Mouse (Mus musculus): ENCODE results near the gene Polr2j. TPM values are rescaled to one million over a fixed set of nuclear protein-coding genes. Genes with fewer than 3 reads are reported as not detected.
A peak's percentile ranks its signal among the peaks of the same experiment; 100 is the strongest.

The Polr2j gene
- polyA plus RNA-seq, 1 experiment from 2014 or later, result 227 TPM

DNA sequence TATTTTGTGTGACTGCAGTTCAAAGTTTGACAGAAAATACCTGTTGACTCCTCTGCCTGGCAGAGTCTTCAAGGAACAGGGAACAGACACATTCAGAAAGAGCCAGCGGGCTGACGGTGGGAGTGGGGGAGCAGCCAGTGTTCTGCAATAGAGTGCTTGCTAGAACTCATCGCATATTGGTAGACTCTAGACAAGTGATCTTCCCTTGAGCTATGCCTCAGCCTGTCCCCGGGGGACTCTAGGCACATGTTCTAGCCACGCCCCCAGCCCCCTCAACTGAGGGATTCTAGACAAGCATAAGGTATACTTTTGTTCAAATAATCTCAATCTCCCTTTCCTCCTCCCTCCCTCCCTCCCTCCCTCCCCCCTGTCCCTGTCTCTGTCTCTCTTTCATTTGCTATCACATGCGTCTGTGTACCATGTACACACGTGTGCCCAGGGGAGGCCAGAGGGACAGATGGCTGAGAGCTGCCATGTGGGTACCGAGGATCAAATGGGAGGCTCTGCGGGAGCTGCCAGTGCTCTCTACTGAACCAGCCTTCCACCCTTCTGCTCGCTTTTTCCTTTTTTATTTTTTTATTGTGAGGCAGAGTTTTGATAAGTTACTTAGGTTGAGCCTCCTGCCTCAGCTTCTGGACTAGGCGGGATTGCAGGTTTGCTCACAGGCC lies 47.5 kb downstream of the Polr2j start:
- DNase-seq (ENCODE audit: low spot score) (no peak), ATAC-seq (ENCODE audit: low read depth) (peak; percentile 48)
- no peak overlapping the region for H3K9ac ChIP-seq (ENCODE audit: low read depth, low read length)
- no peaks in the 10 kb centered on the region for H3K27me3 ChIP-seq (replicated peaks; ENCODE audit: control insufficient read depth, insufficient read depth, low read length)
- H3K4me1 ChIP-seq (ENCODE audit: control insufficient read depth, insufficient read depth, low read length), result no peaks in the 10 kb centered on the region
- 85% methylated on average over 11 of the region's 11 CpGs for WGBS
- H3K4me3 ChIP-seq (ENCODE audit: low read depth, low read length), result no peak overlapping the region
- H3K9me3 ChIP-seq (ENCODE audit: control insufficient read depth, low read length), result 0 out of 2 replicates have a peak, but pooled peaks cover 6% of the 10 kb centered on the region
- peaks cover 20% of the 10 kb centered on the region; the same call in 1 of the 2 replicates for H3K36me3 ChIP-seq (ENCODE audit: control insufficient read depth, insufficient read depth, low read length)
- no peak overlapping the region for H3K27ac ChIP-seq (replicated peaks; ENCODE audit: low read depth, low read length)
- H3K4me2 ChIP-seq (ENCODE audit: low read depth, low read length), result no peak overlapping the region

DNA sequence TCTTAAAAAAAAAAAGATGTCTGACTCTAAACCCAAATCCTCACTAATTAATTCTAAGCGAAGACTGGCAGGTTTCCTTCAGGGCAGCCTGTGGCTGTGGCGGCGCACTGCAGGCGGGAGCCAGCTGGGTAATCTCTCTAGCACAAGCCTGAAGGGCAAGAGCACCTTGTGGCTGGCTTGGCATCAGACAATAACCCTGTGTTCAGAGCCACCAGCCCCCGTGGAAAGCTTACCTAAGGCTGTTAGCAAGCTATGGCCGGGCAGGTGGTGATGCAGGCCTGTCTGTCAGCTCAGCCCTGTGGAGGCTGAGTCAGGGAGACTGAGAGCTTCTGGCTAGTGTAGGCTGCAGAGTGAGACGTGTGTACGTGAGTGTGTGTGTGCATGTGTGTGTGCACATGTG lies 48.8 kb downstream of the Polr2j start:
- H3K4me3 ChIP-seq (ENCODE audit: low read depth, low read length), result no peak overlapping the region
- 0 out of 2 replicates have a peak overlapping the region, but pooled peaks have one; percentile 19 for H3K9ac ChIP-seq (ENCODE audit: low read depth, low read length)
- WGBS, result 83% methylated on average over 8 of the region's 8 CpGs
- H3K27me3 ChIP-seq (replicated peaks; ENCODE audit: control insufficient read depth, insufficient read depth, low read length), result no peaks in the 10 kb centered on the region
- H3K4me1 ChIP-seq (ENCODE audit: control insufficient read depth, insufficient read depth, low read length), result no peaks in the 10 kb centered on the region
- H3K4me2 ChIP-seq (ENCODE audit: low read depth, low read length), result no peak overlapping the region
- DNase-seq (ENCODE audit: low spot score) (no peak), ATAC-seq (ENCODE audit: low read depth) (no peak)
- H3K36me3 ChIP-seq (ENCODE audit: control insufficient read depth, insufficient read depth, low read length), result peaks cover 20% of the 10 kb centered on the region; the same call in 1 of the 2 replicates
- 0 out of 2 replicates have a peak, but pooled peaks cover 6% of the 10 kb centered on the region for H3K9me3 ChIP-seq (ENCODE audit: control insufficient read depth, low read length)
- H3K27ac ChIP-seq (replicated peaks; ENCODE audit: low read depth, low read length), result no peak overlapping the region

- Histone ChIP-seq H3K9ac (ENCODE audit: low read depth, low read length) (no peak overlapping the region), H3K9me3 (ENCODE audit: control insufficient read depth, low read length) (0 out of 2 replicates have a peak, but pooled peaks cover 6% of the 10 kb centered on the region), H3K4me3 (ENCODE audit: low read depth, low read length) (no peak overlapping the region), H3K4me2 (ENCODE audit: low read depth, low read length) (no peak overlapping the region), H3K36me3 (ENCODE audit: control insufficient read depth, insufficient read depth, low read length) (peaks cover 12% of the 10 kb centered on the region; the same call in 1 of the 2 replicates), H3K27ac (replicated peaks; ENCODE audit: low read depth, low read length) (no peak overlapping the region), H3K27me3 (replicated peaks; ENCODE audit: control insufficient read depth, insufficient read depth, low read length) (no peaks in the 10 kb centered on the region), H3K4me1 (ENCODE audit: control insufficient read depth, insufficient read depth, low read length) (peaks cover 7% of the 10 kb centered on the region)
- no peak for DNase-seq (ENCODE audit: low spot score)
- ATAC-seq (ENCODE audit: low read depth), result no peak
- 86% methylated on average over 4 of the region's 4 CpGs for WGBS
Measured at GRCm38 (mm10) chr5:136167296-136167695, 50.9 kb downstream of the Polr2j start.

GRCm38 (mm10) chr5:136168071-136168470 lies 51.6 kb downstream of the Polr2j start:
- no peak overlapping the region for H3K4me3 ChIP-seq (ENCODE audit: low read depth, low read length)
- 95% methylated on average over 3 of the region's 3 CpGs for WGBS
- ATAC-seq (ENCODE audit: low read depth) (no peak), DNase-seq (ENCODE audit: low spot score) (no peak)
- no peak overlapping the region for H3K4me2 ChIP-seq (ENCODE audit: low read depth, low read length)
- H3K4me1 ChIP-seq (ENCODE audit: control insufficient read depth, insufficient read depth, low read length), result peaks cover 7% of the 10 kb centered on the region
- H3K27me3 ChIP-seq (replicated peaks; ENCODE audit: control insufficient read depth, insufficient read depth, low read length), result no peaks in the 10 kb centered on the region
- no peak overlapping the region for H3K27ac ChIP-seq (replicated peaks; ENCODE audit: low read depth, low read length)
- H3K36me3 ChIP-seq (ENCODE audit: control insufficient read depth, insufficient read depth, low read length), result peaks cover 12% of the 10 kb centered on the region; the same call in 1 of the 2 replicates
- H3K9ac ChIP-seq (ENCODE audit: low read depth, low read length), result no peak overlapping the region
- 0 out of 2 replicates have a peak, but pooled peaks cover 6% of the 10 kb centered on the region for H3K9me3 ChIP-seq (ENCODE audit: control insufficient read depth, low read length)

DNA sequence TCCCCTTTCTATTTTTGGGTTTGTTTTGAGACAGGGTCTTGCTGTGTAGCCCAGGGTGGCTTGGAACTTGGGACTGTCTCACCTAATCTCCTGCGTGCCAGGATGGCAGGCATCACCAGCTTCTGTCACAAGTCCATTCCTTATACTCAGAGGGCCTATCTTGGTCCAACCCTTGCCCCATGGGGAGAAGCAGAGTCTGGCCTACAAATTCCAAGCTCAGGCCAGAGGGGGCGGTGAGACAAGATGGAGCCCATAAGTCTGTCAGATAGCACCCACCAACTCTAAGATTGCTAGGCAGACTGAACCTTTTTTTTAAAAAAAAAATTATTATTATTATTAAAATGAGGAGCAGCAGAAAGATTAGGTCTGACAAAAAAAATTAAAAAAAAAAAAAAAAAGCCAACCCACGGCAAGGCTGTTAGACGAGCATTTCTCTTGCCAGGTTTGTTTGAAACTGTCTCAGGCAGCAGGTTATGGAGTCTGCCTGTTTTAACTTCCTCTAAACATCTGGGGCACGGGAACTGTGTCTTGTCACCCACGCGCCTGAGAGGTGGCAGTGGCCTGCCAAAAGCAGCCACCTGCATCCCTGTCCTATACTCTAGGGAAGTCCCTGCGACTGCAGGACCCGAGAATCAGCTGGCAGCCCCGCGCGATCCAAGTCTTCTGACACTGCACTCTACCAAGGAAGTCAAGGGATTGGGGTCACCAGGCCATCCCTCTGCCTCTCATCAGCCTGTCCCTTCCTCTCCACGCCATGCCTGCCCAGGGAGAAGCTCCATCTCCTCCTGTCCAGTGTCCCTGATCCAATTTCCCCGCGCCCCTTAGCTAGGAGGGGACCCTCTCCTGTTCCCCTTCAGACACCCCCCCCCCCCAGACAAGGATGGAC lies 53.4 kb downstream of the Polr2j start:
- peak overlapping the region; percentile 59 for H3K4me3 ChIP-seq (ENCODE audit: low read depth, low read length)
- H3K27ac ChIP-seq (replicated peaks; ENCODE audit: low read depth, low read length), result peak overlapping the region; percentile 42; the same call in 1 of the 2 replicates

GRCm38 (mm10) chr5:136170512-136171362 lies 54.3 kb downstream of the Polr2j start, which contains the start of gene Orai2:
TSS of gene Orai2 (minus strand) at chr5:136170713.
- WGBS, result 10% methylated on average over 22 of the region's 49 CpGs
- Histone ChIP-seq H3K9ac (ENCODE audit: low read depth, low read length) (peak within 1 kb of the TSS; percentile 73), H3K36me3 (ENCODE audit: control insufficient read depth, insufficient read depth, low read length) (peaks cover 7% of the 10 kb centered on the region; the same call in 1 of the 2 replicates), H3K9me3 (ENCODE audit: control insufficient read depth, low read length) (0 out of 2 replicates have a peak, but pooled peaks cover 6% of the 10 kb centered on the region), H3K27me3 (replicated peaks; ENCODE audit: control insufficient read depth, insufficient read depth, low read length) (no peaks in the 10 kb centered on the region), H3K27ac (replicated peaks; ENCODE audit: low read depth, low read length) (peak within 1 kb of the TSS; percentile 42), H3K4me2 (ENCODE audit: low read depth, low read length) (peak within 1 kb of the TSS; percentile 98), H3K4me3 (ENCODE audit: low read depth, low read length) (peak within 1 kb of the TSS; percentile 59), H3K4me1 (ENCODE audit: control insufficient read depth, insufficient read depth, low read length) (peaks cover 7% of the 10 kb centered on the region)
- peak; percentile 84 for ATAC-seq (ENCODE audit: low read depth)
- peak; percentile 87 for DNase-seq (ENCODE audit: low spot score)

More for the DNA sequence above, 53.4 kb downstream of the Polr2j start:
- H3K27me3 ChIP-seq (replicated peaks; ENCODE audit: control insufficient read depth, insufficient read depth, low read length), result no peaks in the 10 kb centered on the region
- ATAC-seq (ENCODE audit: low read depth) (peak; percentile 22), DNase-seq (ENCODE audit: low spot score) (peak; percentile 29)
- H3K9ac ChIP-seq (ENCODE audit: low read depth, low read length), result peak overlapping the region; percentile 73
- peaks cover 12% of the 10 kb centered on the region; the same call in 1 of the 2 replicates for H3K36me3 ChIP-seq (ENCODE audit: control insufficient read depth, insufficient read depth, low read length)
- peak overlapping the region; percentile 98 for H3K4me2 ChIP-seq (ENCODE audit: low read depth, low read length)
- H3K4me1 ChIP-seq (ENCODE audit: control insufficient read depth, insufficient read depth, low read length), result peaks cover 7% of the 10 kb centered on the region
- H3K9me3 ChIP-seq (ENCODE audit: control insufficient read depth, low read length), result 0 out of 2 replicates have a peak, but pooled peaks cover 6% of the 10 kb centered on the region
- WGBS, result 13% methylated on average over 15 of the region's 15 CpGs

DNA sequence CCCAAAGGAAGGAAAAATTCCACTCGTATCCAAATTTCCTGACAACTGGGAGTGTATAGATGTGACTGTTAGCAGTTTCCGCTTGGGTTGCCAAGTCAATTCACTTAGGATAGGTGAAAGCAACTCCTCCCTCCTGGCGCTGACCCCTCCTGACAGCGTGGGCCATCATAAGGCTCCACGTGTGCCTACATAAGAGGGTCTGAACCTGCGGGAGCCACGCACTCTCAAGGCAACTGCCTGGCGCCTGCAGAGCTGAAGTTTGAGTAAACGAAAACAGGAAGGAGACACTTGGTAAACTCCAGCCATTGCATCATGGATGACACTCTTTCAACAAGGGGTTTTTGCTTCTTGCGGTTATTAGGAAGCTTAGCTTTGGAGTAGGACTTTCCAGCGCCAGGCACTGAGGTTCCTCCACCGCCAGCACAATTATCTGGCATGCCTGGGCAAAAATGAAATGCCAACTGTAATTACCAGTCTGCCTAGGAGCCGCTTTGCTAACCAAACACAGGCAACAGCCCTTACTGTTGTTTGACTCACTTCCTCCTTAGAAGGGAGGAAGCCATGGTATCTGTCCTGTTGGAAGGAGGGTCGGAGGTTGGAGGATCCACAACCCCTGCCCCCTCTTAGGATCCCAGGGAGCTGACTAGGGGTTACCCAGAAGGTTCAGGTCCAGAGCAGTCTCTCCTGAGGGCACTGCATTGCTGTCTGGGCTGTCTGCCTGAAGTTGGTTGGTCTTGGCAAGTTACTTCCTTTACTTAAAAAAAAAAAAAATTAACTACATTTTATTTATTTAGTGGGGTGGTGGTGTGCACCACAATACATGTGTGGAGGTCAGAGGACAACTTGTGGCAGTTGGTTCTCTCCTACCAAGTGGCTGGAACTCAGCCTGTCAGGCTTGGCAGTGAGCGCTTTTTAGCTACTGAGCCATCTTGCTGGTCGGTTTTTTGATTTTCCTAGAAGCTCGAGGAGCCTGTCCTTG lies 55.2 kb downstream of the Polr2j start:
- no peak overlapping the region; the same call in 1 of the 2 replicates for H3K9ac ChIP-seq (ENCODE audit: low read depth, low read length)

More for the DNA sequence above, 55.2 kb downstream of the Polr2j start:
- whole genome bisulfite sequencing, result 28% methylated on average over 17 of the region's 17 CpGs
- Histone ChIP-seq H3K36me3 (ENCODE audit: control insufficient read depth, insufficient read depth, low read length) (peaks cover 6% of the 10 kb centered on the region; the same call in 1 of the 2 replicates), H3K27me3 (replicated peaks; ENCODE audit: control insufficient read depth, insufficient read depth, low read length) (no peaks in the 10 kb centered on the region), H3K4me2 (ENCODE audit: low read depth, low read length) (peak overlapping the region; percentile 98), H3K9me3 (ENCODE audit: control insufficient read depth, low read length) (0 out of 2 replicates have a peak, but pooled peaks cover 6% of the 10 kb centered on the region), H3K27ac (replicated peaks; ENCODE audit: low read depth, low read length) (peak overlapping the region; percentile 42), H3K4me3 (ENCODE audit: low read depth, low read length) (peak overlapping the region; percentile 59), H3K4me1 (ENCODE audit: control insufficient read depth, insufficient read depth, low read length) (peaks cover 7% of the 10 kb centered on the region)
- ATAC-seq (ENCODE audit: low read depth), result no peak
- DNase-seq (ENCODE audit: low spot score), result peak; percentile 64

Measured in embryonic facial prominence, embryonic 14.5 days (tissue).